Mouse (Mus musculus) hindbrain, embryonic 13.5 days (tissue): ENCODE measurements around the gene Eprs. TPM values are rescaled to one million over a fixed set of nuclear protein-coding genes. Genes with fewer than 3 reads are reported as not detected.

Experiments
- ATAC-seq: fragments of 200-750 bp; cut with Nextera tagmentation; 2 replicates; pipeline ENCODE4 v1.8.0; 2017; ENCODE audit warnings: moderate TSS enrichment; ENCODE audit not compliant: low FRiP score
- H3K27ac ChIP-seq: fragments of 300-500 bp; sonication (generic); 2 replicates; pipeline ENCODE4 v1.5.1; 2015; ENCODE audit warnings: inconsistent platforms, mild to moderate bottlenecking, moderate library complexity
- H3K27me3 ChIP-seq: fragments of 300-500 bp; sonication (generic); 2 replicates; pipeline ENCODE4 v1.6.1; 2015; ENCODE audit warnings: mild to moderate bottlenecking, inconsistent platforms
- H3K36me3 ChIP-seq: fragments of 300-500 bp; sonication (generic); 2 replicates; pipeline ENCODE4 v1.6.1; 2015; ENCODE audit warnings: mild to moderate bottlenecking, inconsistent platforms
- H3K4me1 ChIP-seq: fragments of 300-500 bp; sonication (generic); replicated peaks from 2 replicates; pipeline ENCODE4 v1.6.1; 2015; ENCODE audit warnings: inconsistent platforms
- H3K4me2 ChIP-seq: fragments of 300-500 bp; sonication (generic); 2 replicates; pipeline ENCODE4 v1.6.1; 2015; ENCODE audit warnings: inconsistent platforms, mild to moderate bottlenecking, moderate library complexity
- H3K4me3 ChIP-seq: fragments of 300-500 bp; sonication (generic); 2 replicates; pipeline ENCODE4 v1.5.1; 2015; ENCODE audit warnings: mild to moderate bottlenecking, inconsistent platforms
- H3K9ac ChIP-seq: fragments of 300-500 bp; sonication (generic); 2 replicates; pipeline ENCODE4 v1.6.1; 2015; ENCODE audit warnings: mild to moderate bottlenecking, inconsistent platforms
- H3K9me3 ChIP-seq: fragments of 300-500 bp; sonication (generic); 2 replicates; pipeline ENCODE4 v1.6.1; 2016; ENCODE audit warnings: inconsistent platforms
- WGBS: fragments of 180-500 bp; shearing (Covaris S2); methylation state at CpG from one replicate; pipeline ENCODE4 v1.1.7; 2015; 5-methylcytosine and 5-hydroxymethylcytosine counted together
- polyA plus RNA-seq: library from polyadenylated mRNA; unstranded; fragments of >200 nt; fragmentation: Nextera tagmentation; extraction: Ambion mirVana; gene quantifications from 2 replicates; pipeline ENCODE4 v1.2.1, GENCODE M21; 2015

Eprs gene
- polyA plus RNA-seq, 1 experiment from 2014 or later, result 146 TPM

DNA sequence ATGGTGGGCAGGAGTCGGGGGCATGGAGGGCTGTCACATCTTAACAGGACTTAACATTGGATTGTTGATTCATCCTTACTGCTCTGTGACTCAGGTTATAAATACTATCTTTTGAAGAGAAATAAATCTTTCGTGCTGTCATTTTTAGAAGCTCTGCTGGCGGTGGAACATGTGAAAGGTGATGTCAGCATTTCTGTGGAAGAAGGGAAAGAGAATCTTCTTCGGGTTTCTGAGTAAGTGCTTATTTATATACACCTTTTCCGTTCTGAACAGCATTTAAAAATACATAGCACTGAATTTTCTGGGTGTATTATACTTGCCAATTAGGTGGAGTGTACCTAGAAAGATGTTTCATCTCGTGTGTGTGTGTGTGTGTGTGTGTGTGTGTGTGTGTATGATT lies 4.5 kb downstream of the Eprs start:
- H3K9ac ChIP-seq, result no peak overlapping the region
- ATAC-seq, result no peak
- no peaks in the 10 kb centered on the region for H3K27me3 ChIP-seq
- H3K36me3 ChIP-seq, result peaks cover 31% of the 10 kb centered on the region
- 90% methylated on average over 6 of the region's 6 CpGs for WGBS
- no peak overlapping the region for H3K27ac ChIP-seq
- H3K9me3 ChIP-seq, result no peaks in the 10 kb centered on the region
- H3K4me2 ChIP-seq, result no peak overlapping the region
- H3K4me3 ChIP-seq, result no peak overlapping the region
- peaks cover 24% of the 10 kb centered on the region for H3K4me1 ChIP-seq

GRCm38 (mm10) chr1:185369979-185370378 lies 7.1 kb downstream of the Eprs start:
- Histone ChIP-seq H3K27me3 (no peaks in the 10 kb centered on the region), H3K9ac (no peak overlapping the region), H3K9me3 (no peaks in the 10 kb centered on the region), H3K27ac (no peak overlapping the region), H3K36me3 (peaks cover 52% of the 10 kb centered on the region), H3K4me3 (no peak overlapping the region), H3K4me2 (no peak overlapping the region), H3K4me1 (peaks cover 12% of the 10 kb centered on the region)
- no peak for ATAC-seq
- WGBS, result 92% methylated on average over 6 of the region's 6 CpGs

DNA sequence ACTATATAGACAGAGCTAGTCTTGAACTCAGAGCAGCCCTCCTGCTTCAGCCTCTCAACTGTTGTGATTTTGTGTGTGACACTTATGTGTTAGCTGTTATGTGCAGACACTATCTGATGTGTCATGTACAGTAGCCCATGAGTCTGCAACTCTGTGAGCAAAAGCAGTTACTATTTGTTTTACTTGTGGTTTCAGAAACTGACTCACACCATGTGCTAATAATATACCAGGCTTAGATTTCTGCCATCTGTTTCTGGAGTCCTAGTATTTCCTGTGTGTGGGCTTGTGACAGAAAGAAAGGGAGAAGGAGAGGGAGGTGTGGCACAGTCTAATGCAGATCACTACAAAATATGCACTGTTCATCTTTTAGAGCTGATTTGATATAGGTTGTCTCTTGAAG lies 13.5 kb downstream of the Eprs start:
- Histone ChIP-seq H3K27ac (no peak overlapping the region), H3K4me1 (no peaks in the 10 kb centered on the region), H3K9ac (no peak overlapping the region), H3K9me3 (no peaks in the 10 kb centered on the region), H3K36me3 (peaks cover 90% of the 10 kb centered on the region), H3K4me3 (no peak overlapping the region), H3K27me3 (no peaks in the 10 kb centered on the region), H3K4me2 (no peak overlapping the region)
- no peak for ATAC-seq

DNA sequence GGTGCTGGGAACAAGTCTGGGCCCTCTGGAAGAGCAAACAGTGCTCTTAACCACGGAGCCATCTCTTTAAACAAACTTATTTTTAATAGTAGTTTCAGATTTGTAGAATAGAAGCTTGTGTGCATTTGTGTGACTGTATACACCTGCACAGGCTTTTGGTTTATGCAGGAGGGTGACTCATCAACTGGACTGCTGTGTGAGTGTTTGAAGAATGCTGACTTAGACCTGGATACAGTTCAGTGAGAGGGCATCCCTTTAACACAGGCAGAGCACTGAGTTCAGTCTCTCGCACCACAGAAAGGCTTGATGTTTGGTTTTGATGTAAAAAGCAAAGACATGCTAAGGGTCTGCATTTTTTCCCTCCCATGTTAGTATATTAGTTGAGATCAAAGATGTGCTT lies 14.6 kb downstream of the Eprs start:
- H3K9me3 ChIP-seq, result no peaks in the 10 kb centered on the region
- no peaks in the 10 kb centered on the region for H3K27me3 ChIP-seq
- no peak for ATAC-seq
- H3K9ac ChIP-seq, result no peak overlapping the region
- H3K27ac ChIP-seq, result no peak overlapping the region
- no peak overlapping the region for H3K4me3 ChIP-seq
- no peak overlapping the region for H3K4me2 ChIP-seq
- peaks cover 88% of the 10 kb centered on the region for H3K36me3 ChIP-seq
- no peaks in the 10 kb centered on the region for H3K4me1 ChIP-seq
- WGBS, result 95% methylated on average over 2 of the region's 2 CpGs

GRCm38 (mm10) chr1:185401615-185402014 lies 38.8 kb downstream of the Eprs start:
- 95% methylated on average over 5 of the region's 5 CpGs for WGBS
- Histone ChIP-seq H3K4me3 (no peak overlapping the region), H3K9ac (no peak overlapping the region), H3K36me3 (peaks cover 74% of the 10 kb centered on the region), H3K9me3 (no peaks in the 10 kb centered on the region), H3K4me1 (no peaks in the 10 kb centered on the region), H3K4me2 (no peak overlapping the region), H3K27me3 (no peaks in the 10 kb centered on the region), H3K27ac (no peak overlapping the region)
- no peak for ATAC-seq

DNA sequence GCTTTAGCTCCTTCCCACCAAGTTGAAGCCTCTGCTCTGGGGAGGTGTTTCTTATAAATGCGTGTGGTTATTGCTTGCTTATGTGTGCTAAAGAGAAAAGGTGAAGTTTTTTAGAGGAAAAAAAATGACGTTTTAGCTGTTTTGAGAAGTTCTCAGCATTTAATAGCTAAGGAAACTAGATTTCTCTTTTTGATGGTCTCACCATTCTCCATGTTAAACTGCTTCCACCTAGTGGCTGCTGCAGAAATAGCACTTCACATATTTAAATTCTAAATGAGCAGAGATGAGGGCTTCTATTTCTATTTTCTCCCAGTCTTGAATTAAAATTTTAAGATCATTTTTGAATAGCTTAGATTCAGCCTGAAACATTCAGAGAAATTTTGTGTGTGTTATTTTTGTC lies 41.2 kb downstream of the Eprs start:
- 35% methylated on average over 2 of the region's 2 CpGs for WGBS
- H3K4me1 ChIP-seq, result no peaks in the 10 kb centered on the region

DNA sequence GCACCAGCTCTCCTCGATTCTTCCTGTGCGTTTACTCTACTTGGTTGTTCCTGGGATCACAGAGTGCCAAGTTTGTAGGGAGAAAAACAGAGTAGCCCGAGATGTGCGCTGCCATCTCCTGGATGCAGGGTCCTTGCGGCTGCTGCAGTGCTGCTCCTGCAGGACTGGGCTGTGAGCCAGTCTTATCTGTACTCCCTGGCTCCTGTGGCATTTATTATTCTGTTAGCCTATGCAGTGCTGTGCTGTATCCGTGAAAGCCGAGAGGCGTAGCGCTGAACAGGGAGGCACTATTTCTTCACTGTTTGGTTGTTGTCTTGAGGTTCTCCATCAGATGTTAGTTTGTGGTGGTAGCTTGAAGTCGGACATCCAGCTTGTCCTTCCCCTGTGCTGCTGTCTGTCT lies 43.1 kb downstream of the Eprs start:
- Histone ChIP-seq H3K27me3 (no peaks in the 10 kb centered on the region), H3K9me3 (no peaks in the 10 kb centered on the region), H3K4me1 (no peaks in the 10 kb centered on the region), H3K9ac (no peak overlapping the region), H3K36me3 (peaks cover 76% of the 10 kb centered on the region), H3K27ac (no peak overlapping the region), H3K4me3 (no peak overlapping the region), H3K4me2 (no peak overlapping the region)
- ATAC-seq, result no peak
- WGBS, result 95% methylated on average over 10 of the region's 10 CpGs

More for the DNA sequence above, 41.2 kb downstream of the Eprs start:
- H3K9me3 ChIP-seq, result no peaks in the 10 kb centered on the region
- no peak for ATAC-seq
- H3K27ac ChIP-seq, result no peak overlapping the region
- no peak overlapping the region for H3K9ac ChIP-seq
- no peaks in the 10 kb centered on the region for H3K27me3 ChIP-seq
- H3K4me2 ChIP-seq, result no peak overlapping the region
- H3K36me3 ChIP-seq, result peaks cover 75% of the 10 kb centered on the region
- H3K4me3 ChIP-seq, result no peak overlapping the region

GRCm38 (mm10) chr1:185409831-185410230 lies 47.0 kb downstream of the Eprs start:
- Histone ChIP-seq H3K36me3 (peaks cover 80% of the 10 kb centered on the region), H3K27ac (no peak overlapping the region), H3K4me2 (no peak overlapping the region), H3K4me3 (no peak overlapping the region), H3K27me3 (no peaks in the 10 kb centered on the region), H3K9ac (no peak overlapping the region), H3K9me3 (no peaks in the 10 kb centered on the region), H3K4me1 (no peaks in the 10 kb centered on the region)
- ATAC-seq, result no peak
- 75% methylated on average over 3 of the region's 3 CpGs for WGBS

DNA sequence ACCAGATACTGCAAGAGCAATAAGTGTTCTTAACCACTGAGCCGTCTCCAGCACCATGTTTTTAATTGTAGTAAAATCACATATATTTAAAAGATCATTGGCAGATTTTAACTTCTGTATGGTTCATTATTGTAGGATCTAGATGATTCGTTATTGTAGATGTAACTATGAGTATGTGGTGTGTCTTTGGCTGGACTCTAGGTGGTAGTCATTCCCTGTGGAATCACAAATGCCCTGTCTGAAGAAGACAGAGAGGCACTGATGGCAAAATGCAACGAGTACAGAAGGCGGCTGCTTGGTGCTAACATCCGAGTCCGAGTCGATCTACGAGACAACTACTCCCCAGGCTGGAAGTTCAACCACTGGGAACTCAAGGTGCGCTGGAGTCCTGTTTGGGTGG lies 55.2 kb downstream of the Eprs start:
- WGBS, result 94% methylated on average over 9 of the region's 9 CpGs

DNA sequence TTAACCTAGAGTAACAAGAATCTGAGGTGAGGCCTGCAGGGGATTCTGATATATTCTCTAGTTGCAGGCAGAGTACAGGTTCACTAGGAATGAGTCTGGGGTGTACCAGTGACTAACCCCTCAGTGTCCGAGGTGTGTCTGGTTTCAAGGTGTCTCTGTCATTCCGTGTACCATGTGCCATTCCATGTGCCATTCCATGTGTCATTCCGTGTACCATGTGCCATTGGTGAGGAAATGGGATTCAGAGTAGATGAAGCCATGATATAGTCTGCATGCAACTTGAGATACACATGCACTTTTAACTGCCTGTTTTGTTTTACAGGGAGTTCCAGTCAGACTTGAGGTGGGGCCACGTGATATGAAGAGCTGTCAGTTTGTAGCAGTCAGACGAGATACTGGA lies 57.0 kb downstream of the Eprs start:
- Histone ChIP-seq H3K27me3 (no peaks in the 10 kb centered on the region), H3K27ac (no peak overlapping the region), H3K4me2 (no peak overlapping the region), H3K4me3 (no peak overlapping the region), H3K36me3 (peaks cover 79% of the 10 kb centered on the region), H3K9ac (no peak overlapping the region), H3K9me3 (no peaks in the 10 kb centered on the region), H3K4me1 (no peaks in the 10 kb centered on the region)
- 94% methylated on average over 5 of the region's 5 CpGs for WGBS
- ATAC-seq, result no peak

More for the DNA sequence above, 55.2 kb downstream of the Eprs start:
- H3K4me1 ChIP-seq, result no peaks in the 10 kb centered on the region
- H3K27ac ChIP-seq, result no peak overlapping the region
- H3K9me3 ChIP-seq, result no peaks in the 10 kb centered on the region
- no peak overlapping the region for H3K9ac ChIP-seq
- H3K4me2 ChIP-seq, result no peak overlapping the region
- H3K36me3 ChIP-seq, result peaks cover 80% of the 10 kb centered on the region
- ATAC-seq, result no peak
- no peak overlapping the region for H3K4me3 ChIP-seq
- H3K27me3 ChIP-seq, result no peaks in the 10 kb centered on the region

- Histone ChIP-seq H3K4me3 (no peak overlapping the region), H3K27ac (no peak overlapping the region), H3K9me3 (no peaks in the 10 kb centered on the region), H3K27me3 (no peaks in the 10 kb centered on the region), H3K4me1 (no peaks in the 10 kb centered on the region), H3K9ac (no peak overlapping the region), H3K4me2 (no peak overlapping the region), H3K36me3 (peaks cover 79% of the 10 kb centered on the region)
- 96% methylated on average over 6 of the region's 6 CpGs for WGBS
- ATAC-seq, result no peak
Observed at GRCm38 (mm10) chr1:185420776-185421175, 57.9 kb downstream of the Eprs start.

- WGBS, result 95% methylated on average over 5 of the region's 5 CpGs
Observed at GRCm38 (mm10) chr1:185426583-185426982, 63.7 kb downstream of the Eprs start.

GRCm38 (mm10) chr1:185430488-185430887 lies 67.6 kb downstream of the Eprs start:
- WGBS, result 92% methylated on average over 5 of the region's 5 CpGs
- no peak overlapping the region for H3K4me2 ChIP-seq
- ATAC-seq, result no peak
- no peak overlapping the region for H3K27ac ChIP-seq
- H3K9ac ChIP-seq, result no peak overlapping the region
- no peaks in the 10 kb centered on the region for H3K27me3 ChIP-seq
- H3K36me3 ChIP-seq, result peaks cover 43% of the 10 kb centered on the region
- no peaks in the 10 kb centered on the region for H3K4me1 ChIP-seq
- H3K4me3 ChIP-seq, result no peak overlapping the region
- no peaks in the 10 kb centered on the region for H3K9me3 ChIP-seq

More at GRCm38 (mm10) chr1:185426583-185426982, 63.7 kb downstream of the Eprs start:
- H3K4me2 ChIP-seq, result no peak overlapping the region
- H3K36me3 ChIP-seq, result peaks cover 71% of the 10 kb centered on the region
- no peak overlapping the region for H3K27ac ChIP-seq
- no peaks in the 10 kb centered on the region for H3K9me3 ChIP-seq
- no peak overlapping the region for H3K9ac ChIP-seq
- H3K27me3 ChIP-seq, result no peaks in the 10 kb centered on the region
- no peaks in the 10 kb centered on the region for H3K4me1 ChIP-seq
- H3K4me3 ChIP-seq, result no peak overlapping the region
- no peak for ATAC-seq
